Mouse (Mus musculus) limb, embryonic 12.5 days (tissue): ENCODE measurements at regions not wholly inside any gene's neighbourhood (a gene's known extent, or its start where the extent isn't known, plus 50 kb on each side); places are given as distances from the start of the nearest gene placed in this dataset. TPM values are rescaled to one million over a fixed set of nuclear protein-coding genes. Genes with fewer than 3 reads are reported as not detected.
A peak's percentile ranks its signal among the peaks of the same experiment; 100 is the strongest.
"Not testable (repeated sequence)": the region's sequence is repeated elsewhere in the genome, so short reads cannot be mapped to it uniquely, and the experiment has no call there.

Experiments used
- ATAC-seq: fragments of 200-750 bp; cut with Nextera tagmentation; 2 replicates; pipeline ENCODE4 v1.8.0; 2017; ENCODE audit warnings: low read depth, moderate TSS enrichment; ENCODE audit not compliant: insufficient number of reproducible peaks, insufficient read depth, low FRiP score, low TSS enrichment
- H3K27ac ChIP-seq: fragments of 300-500 bp; sonication (generic); 2 replicates; pipeline ENCODE4 v1.5.1; 2016; ENCODE audit warnings: mild to moderate bottlenecking, moderate library complexity
- H3K27me3 ChIP-seq: fragments of 300-500 bp; sonication (generic); 2 replicates; pipeline ENCODE4 v1.6.1; 2016; ENCODE audit warnings: mild to moderate bottlenecking, moderate library complexity
- H3K36me3 ChIP-seq: fragments of 300-500 bp; sonication (generic); 2 replicates; pipeline ENCODE4 v1.6.1; 2016; ENCODE audit warnings: mild to moderate bottlenecking, moderate library complexity
- H3K4me1 ChIP-seq: fragments of 300-500 bp; sonication (generic); replicated peaks from 2 replicates; pipeline ENCODE4 v1.6.1; 2016
- H3K4me2 ChIP-seq: fragments of 300-500 bp; sonication (generic); 2 replicates; pipeline ENCODE4 v1.6.1; 2016; ENCODE audit warnings: mild to moderate bottlenecking, moderate library complexity
- H3K4me3 ChIP-seq: fragments of 300-500 bp; sonication (generic); replicated peaks from 2 replicates; pipeline ENCODE4 v1.5.1; 2016; ENCODE audit warnings: mild to moderate bottlenecking
- H3K9ac ChIP-seq: fragments of 300-500 bp; sonication (generic); replicated peaks from 2 replicates; pipeline ENCODE4 v1.6.1; 2016; ENCODE audit warnings: mild to moderate bottlenecking, moderate library complexity
- H3K9me3 ChIP-seq: fragments of 300-500 bp; sonication (generic); 2 replicates; pipeline ENCODE4 v1.6.1; 2016; ENCODE audit warnings: mild to moderate bottlenecking, moderate library complexity
- WGBS: fragments of 180-500 bp; shearing (Covaris S2); methylation state at CpG from one replicate; pipeline ENCODE4 v1.1.7; 2016; 5-methylcytosine and 5-hydroxymethylcytosine counted together
- microRNA counts: library from miRNA; unstranded; fragments of <30 nt; microRNA quantifications from one replicate; lab custom pipeline; 2017
- microRNA-seq: library from miRNA; unstranded; fragments of <30 nt; microRNA quantifications from one replicate; pipeline ENCODE4, GENCODE M21; 2017

DNA sequence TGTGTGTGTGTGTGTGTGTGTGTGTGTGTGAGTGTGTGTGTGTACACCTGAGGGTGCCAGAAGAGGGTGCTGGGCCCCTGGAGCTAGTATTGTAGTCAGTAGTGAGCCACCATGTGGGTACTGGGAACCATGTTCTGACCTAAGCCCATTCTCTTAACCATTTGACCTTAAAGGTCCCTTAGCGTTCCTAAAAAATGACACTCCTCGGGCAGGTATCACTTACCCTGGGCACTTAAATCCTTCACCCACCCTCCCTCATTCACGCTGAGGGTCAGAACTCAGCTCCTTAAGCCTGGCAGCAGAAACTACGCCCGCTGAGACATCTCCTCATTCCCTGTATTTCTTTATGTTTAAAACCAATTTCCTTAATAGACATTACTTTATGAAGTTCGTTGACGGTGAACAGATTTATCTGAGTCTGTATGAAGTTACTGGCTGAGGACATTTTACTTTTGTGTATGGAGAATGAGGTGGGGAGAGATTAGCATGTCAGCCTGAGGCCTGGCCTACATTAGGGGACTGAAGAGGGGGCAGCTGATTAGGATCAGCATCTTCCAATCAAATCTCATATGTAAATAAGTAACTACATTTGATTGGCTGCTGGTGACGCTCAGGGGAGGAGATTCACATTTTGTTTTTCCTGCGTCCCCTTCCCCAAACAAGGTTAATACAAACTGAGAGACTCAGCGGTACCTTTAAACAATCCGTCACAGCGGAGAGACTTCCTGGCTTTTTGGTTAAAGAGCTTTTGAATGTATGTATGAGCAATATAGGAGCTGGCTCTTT is 61.8 kb upstream of the Gadl1 start:
- Histone ChIP-seq H3K27ac (no peak overlapping the region), H3K4me1 (no peaks in the 10 kb centered on the region), H3K27me3 (no peaks in the 10 kb centered on the region), H3K9ac (no peak overlapping the region), H3K4me2 (peak overlapping the region; percentile 42), H3K36me3 (no peaks in the 10 kb centered on the region), H3K4me3 (peak overlapping the region; percentile 16; the same call in 1 of the 2 replicates), H3K9me3 (no peaks in the 10 kb centered on the region)
- ATAC-seq = peak; percentile 76
- WGBS = 40% methylated on average over 12 of the region's 12 CpGs

DNA sequence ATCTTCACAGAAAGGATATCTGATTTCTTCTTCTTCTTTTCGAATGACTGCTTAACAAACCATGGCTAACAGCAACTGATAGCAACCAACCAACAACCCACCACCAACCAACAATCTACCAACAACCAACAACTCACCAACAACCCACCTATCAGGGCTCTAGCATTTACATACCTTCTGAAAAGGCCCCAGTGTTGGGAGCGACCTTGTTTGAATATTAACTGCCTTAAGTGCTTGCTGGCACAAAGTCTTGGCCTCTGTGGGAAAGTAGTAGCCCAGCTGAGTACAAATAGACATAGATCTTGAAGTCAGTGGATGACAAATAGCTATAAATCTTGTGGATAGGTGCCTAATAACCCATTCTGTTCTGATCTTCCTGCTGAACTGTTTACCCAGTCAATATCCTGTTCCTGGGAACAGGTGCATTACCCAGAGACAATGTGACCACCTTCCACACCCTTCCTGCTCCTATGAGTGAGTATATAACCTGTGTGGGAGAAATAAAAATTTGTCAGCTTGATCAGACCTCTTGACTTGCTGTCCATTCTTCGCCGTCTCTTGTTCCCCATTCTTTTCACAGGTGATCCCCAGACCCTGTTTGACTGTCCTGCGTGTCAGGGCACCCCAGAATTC is 55.9 kb upstream of the Gadl1 start:
- H3K27ac ChIP-seq, H3K27me3 ChIP-seq, H3K36me3 ChIP-seq, H3K4me3 ChIP-seq, H3K9me3 ChIP-seq, H3K4me1 ChIP-seq, ATAC-seq, H3K9ac ChIP-seq, H3K4me2 ChIP-seq: not testable (repeated sequence)
- 84% methylated on average over 5 of the region's 5 CpGs for WGBS

DNA sequence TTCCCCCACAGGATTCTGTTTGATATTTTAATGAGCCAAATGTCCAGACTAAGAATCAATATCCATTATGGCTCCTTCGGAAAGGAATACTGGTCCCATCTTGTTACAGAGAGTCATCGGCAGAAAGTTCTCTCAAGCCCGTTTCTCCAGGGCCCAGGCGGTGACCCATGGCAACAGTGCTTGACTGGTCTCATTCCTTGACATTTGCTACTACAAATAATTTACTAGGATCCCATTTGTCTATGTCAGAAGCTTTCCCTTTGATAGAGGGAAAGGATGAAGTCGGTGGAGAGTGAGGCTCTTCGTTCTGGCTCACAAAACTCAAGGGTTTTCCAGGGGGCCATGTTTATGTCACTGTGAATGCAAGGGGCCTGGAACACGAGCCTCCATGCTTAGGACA is 52.0 kb upstream of the Gadl1 start:
- Histone ChIP-seq H3K9ac (no peak overlapping the region), H3K27ac (no peak overlapping the region), H3K9me3 (no peaks in the 10 kb centered on the region), H3K4me1 (no peaks in the 10 kb centered on the region), H3K4me3 (no peak overlapping the region), H3K36me3 (no peaks in the 10 kb centered on the region), H3K27me3 (no peaks in the 10 kb centered on the region), H3K4me2 (no peak overlapping the region)
- 82% methylated on average over 7 of the region's 7 CpGs for WGBS
- ATAC-seq = no peak

DNA sequence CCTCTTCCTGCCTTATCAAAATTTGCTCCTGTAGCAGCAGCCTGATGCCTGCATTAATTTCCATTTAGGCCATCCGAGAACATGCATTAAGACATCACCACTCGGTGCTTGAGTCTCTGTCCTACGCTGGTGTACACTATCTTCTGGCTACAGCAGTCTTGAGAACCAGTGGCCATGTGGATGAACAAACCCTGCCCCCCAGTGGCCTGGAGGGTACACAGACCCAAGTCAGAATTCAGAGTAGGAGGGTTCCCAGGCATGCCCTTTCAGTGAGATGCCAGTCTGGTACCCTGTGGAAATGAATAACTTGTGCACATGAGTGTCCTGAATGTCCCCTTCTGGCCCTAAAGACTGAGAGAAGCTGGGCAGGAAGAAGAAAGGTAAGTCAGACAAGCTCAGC is 50.4 kb upstream of the Gadl1 start:
- no peaks in the 10 kb centered on the region for H3K27me3 ChIP-seq
- no peak overlapping the region for H3K4me3 ChIP-seq
- H3K4me1 ChIP-seq = no peaks in the 10 kb centered on the region
- 86% methylated on average over 3 of the region's 3 CpGs for WGBS
- H3K9me3 ChIP-seq = no peaks in the 10 kb centered on the region
- no peak for ATAC-seq
- no peak overlapping the region for H3K9ac ChIP-seq
- no peak overlapping the region for H3K4me2 ChIP-seq
- no peak overlapping the region for H3K27ac ChIP-seq
- H3K36me3 ChIP-seq = no peaks in the 10 kb centered on the region

MicroRNA genes in the stretch of these regions (microRNA counts, 519-probe panel; counts per million panel counts)
- microRNA mmu-miR-467h+mmu-miR-669d+mmu-miR-669l (lab: Ali Mortazavi, UCI) = not detected

Small RNAs in the stretch of these regions (microRNA-seq; reads per million reads assigned to microRNA genes)
- gene Gm22243 (not detected), gene Gm25510 (not detected), gene Gm26303 (not detected), gene Mir467h (not detected)
